Mouse (Mus musculus) spleen, adult 2 months (tissue): Measurements from ENCODE around the gene Gpr171.

Experiments
- CTCF ChIP-seq: fragments of 200-500 bp; IDR thresholded peaks from 2 replicates; pipeline ENCODE4 v1.5.1; 2011; ENCODE audit warnings: mild to moderate bottlenecking, inconsistent platforms; ENCODE audit not compliant: insufficient read depth, insufficient read length, insufficient replicate concordance; ENCODE audit errors: extremely low read depth
- POLR2A ChIP-seq: fragments of 200-500 bp; IDR thresholded peaks from 2 replicates; pipeline ENCODE4 v1.6.1; 2011; ENCODE audit warnings: low read depth, low read length, inconsistent platforms

- TF ChIP-seq CTCF (no peak), POLR2A (no peak)
Measured at GRCm38 (mm10) chr3:59121780-59122449, 20.3 kb upstream of the Gpr171 start.
